Mouse (Mus musculus): ENCODE measurements around the gene Zfp960. TPM values are rescaled to one million over a fixed set of nuclear protein-coding genes. Genes with fewer than 3 reads are reported as not detected.
"Not testable (repeated sequence)": the region's sequence is repeated elsewhere in the genome, so short reads cannot be mapped to it uniquely, and the experiment has no call there.

Gene Zfp960
- 0.03 TPM in 1 of 2 replicates, not detected in the other for polyA plus RNA-seq (2012)

- H3K4me3 ChIP-seq (replicated peaks) = peak within 1 kb of the TSS; percentile 44
- not testable (repeated sequence) for H3K4me1 ChIP-seq (ENCODE audit: control insufficient read depth); H3K36me3 ChIP-seq (ENCODE audit: control insufficient read depth); H3K9me3 ChIP-seq (ENCODE audit: control insufficient read depth, low read length); H3K27me3 ChIP-seq (ENCODE audit: control insufficient read depth)
Observed at GRCm38 (mm10) chr17:17063628-17064494, at the start of gene Zfp960. Gene Zfp960 (plus strand): TSS chr17:17064113.

GRCm38 (mm10) chr17:17018071-17018470 is 45.8 kb upstream of the Zfp960 start:
- peaks cover 25% of the 10 kb centered on the region for H3K9me3 ChIP-seq (ENCODE audit: control insufficient read depth, low read length)
- H3K27me3 ChIP-seq (ENCODE audit: control insufficient read depth); H3K4me1 ChIP-seq (ENCODE audit: control insufficient read depth); H3K4me3 ChIP-seq (replicated peaks); H3K36me3 ChIP-seq (ENCODE audit: control insufficient read depth): not testable (repeated sequence)

- not testable (repeated sequence) for H3K4me1 ChIP-seq (ENCODE audit: control insufficient read depth); H3K36me3 ChIP-seq (ENCODE audit: control insufficient read depth); H3K9me3 ChIP-seq (ENCODE audit: control insufficient read depth, low read length); H3K27me3 ChIP-seq (ENCODE audit: control insufficient read depth); H3K4me3 ChIP-seq (replicated peaks)
Observed at GRCm38 (mm10) chr17:17059566-17059965, 4.3 kb upstream of the Zfp960 start.

- not testable (repeated sequence) for H3K36me3 ChIP-seq (ENCODE audit: control insufficient read depth); H3K9me3 ChIP-seq (ENCODE audit: control insufficient read depth, low read length); H3K27me3 ChIP-seq (ENCODE audit: control insufficient read depth); H3K4me3 ChIP-seq (replicated peaks); H3K4me1 ChIP-seq (ENCODE audit: control insufficient read depth)
Observed at GRCm38 (mm10) chr17:17120830-17121502, 57.1 kb downstream of the Zfp960 start, which contains the start of gene Zfp97. Gene Zfp97 (plus strand): TSS chr17:17121415.

Other genes starting within 250 kb of the Zfp960 start
- not detected in 2 replicates for gene Zfp97, start 57.3 kb downstream of the Zfp960 start, polyA plus RNA-seq (2012)

Data from erythroblast, embryonic 14.5 days (primary cell).